Mouse (Mus musculus) spleen, postnatal 36 days (tissue): Measurements from ENCODE around the gene Vmn1r36.
"Not testable (repeated sequence)": the region's sequence is repeated elsewhere in the genome, so short reads cannot be mapped to it uniquely, and the experiment has no call there.

Source experiments
- DNase-seq, 2 experiments: peaks; one replicate each; pipeline ENCODE4 v3.0.0; 2022; ENCODE audit warnings: low spot score in 2 of 2, mixed read lengths in 1 of 2

Vmn1r36 gene

DNA sequence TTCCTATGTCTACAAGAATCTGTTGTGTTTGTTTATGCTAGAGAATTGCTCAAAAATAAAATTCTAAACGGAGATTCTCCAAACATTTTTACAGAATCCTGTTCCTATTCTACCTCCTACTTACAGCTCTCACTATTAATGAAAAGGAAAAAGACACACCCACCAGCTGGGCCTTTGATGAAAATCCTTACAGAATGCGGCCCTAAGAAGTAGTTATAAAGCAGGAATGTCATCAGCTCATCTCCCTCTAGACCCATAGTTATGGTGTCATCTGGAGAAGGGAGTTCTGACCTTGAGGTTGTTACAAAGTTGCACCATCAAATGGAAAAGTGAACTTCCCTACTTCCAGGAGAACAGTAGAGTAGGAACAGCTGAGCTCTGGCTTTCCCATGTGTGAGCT lies at the start of gene Vmn1r36:
Vmn1r36 (minus strand) TSS at position 101 of the 400 bp plus-strand sequence.
- DNase-seq, result not testable (repeated sequence)

DNA sequence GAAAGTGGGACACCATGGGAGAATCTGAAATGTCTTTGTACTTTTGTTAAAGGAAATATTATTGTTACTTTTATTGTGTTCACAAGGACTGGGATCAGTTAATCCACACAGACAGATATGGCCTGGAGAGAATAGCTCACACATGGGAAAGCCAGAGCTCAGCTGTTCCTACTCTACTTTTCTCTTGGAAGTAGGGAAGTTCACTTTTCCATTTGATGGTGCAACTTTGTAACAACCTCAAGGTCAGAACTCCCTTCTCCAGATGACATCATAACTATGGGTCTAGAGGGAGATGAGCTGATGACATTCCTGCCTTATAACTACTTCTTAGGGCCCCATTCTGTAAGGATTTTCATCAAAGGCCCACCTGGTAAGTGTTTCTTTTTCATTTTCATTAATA lies 10.1 kb upstream of the Vmn1r36 start, which contains the start of gene Vmn1r37:
Vmn1r37 (plus strand) TSS at position 301 of the 400 bp plus-strand sequence.
- not testable (repeated sequence) for DNase-seq

GRCm38 (mm10) chr6:66713854-66714253 lies 5.1 kb downstream of the Vmn1r36 start:
- no peak for DNase-seq

DNA sequence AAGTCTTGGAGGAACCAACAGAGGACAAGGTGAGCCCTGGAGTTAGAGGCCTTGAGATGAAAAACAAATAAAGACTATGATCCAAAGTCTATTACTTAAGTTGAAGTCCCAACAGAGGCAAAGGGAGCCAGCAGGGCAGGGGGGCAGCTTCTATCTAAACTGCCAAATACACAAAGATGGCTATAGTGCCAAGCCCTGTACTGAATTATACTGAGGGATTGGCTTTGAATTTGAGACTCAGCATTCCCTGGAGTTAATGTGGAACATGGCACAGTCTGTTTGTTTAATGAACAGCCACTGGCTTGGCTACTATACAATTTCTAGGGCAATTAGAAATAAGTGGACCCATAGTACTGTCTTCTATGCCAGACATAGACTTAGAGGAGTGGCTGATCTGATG lies 10.1 kb downstream of the Vmn1r36 start:
- DNase-seq, result no peak

DNA sequence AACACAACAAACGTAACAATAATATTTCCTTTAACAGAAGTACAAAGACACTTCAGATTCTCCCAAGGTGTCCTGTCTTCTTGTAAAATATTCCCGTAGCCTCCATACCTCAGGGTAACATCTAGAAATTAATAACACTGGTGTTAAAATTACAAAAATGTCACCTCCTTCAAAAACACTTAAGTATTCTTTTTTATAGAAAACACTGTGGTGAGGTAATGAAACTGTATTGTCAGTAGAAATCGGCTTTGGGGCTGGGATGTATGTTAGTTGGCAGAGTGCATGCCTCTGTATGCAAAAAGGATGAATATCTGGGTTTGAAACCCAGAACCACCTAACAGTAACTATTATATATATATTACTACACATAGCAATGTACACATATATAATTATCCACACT lies 33.2 kb downstream of the Vmn1r36 start, which contains the start of gene Vmn1r35:
Vmn1r35 (minus strand) TSS at position 101 of the 400 bp plus-strand sequence.
- no peak for DNase-seq
